ENCODE assay signal across 26 mouse cellular contexts in the genomic region with DNA sequence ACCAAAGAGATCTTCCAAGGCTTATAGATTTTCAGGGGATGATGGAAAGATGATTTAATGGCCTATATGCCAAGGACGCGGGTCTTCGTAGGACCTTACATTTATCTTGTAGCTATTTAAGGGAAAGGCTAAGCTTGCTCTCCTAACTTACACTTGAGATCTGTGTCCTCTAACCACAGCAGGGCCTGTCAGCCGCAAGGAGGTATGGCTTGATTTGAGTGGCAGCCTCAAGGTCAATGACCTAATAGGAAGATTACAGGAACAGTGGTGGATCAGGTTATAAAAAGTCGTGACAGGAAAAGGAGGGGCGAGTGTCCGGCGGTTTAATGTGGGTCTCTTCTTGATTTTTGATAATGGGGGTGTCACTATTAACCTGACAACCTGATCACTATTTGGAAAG. TPM values are rescaled to one million over a fixed set of nuclear protein-coding genes. Genes with fewer than 3 reads are reported as not detected.
DNase-seq lines count a peak whose midpoint lies in the region; ATAC-seq and TF ChIP-seq lines count a peak whose summit lies in the region.
"Had no signal": no experiment of that assay in that cellular context is flagged by ENCODE, and none has a peak within 500 bp of the region (broad histone marks: within the 10 kb centered on the region; RNA-seq: fewer than 3 reads in every experiment).

No protein-coding gene starts in this region.

- no peaks in the 10 kb centered on the region for H3K79me2 ChIP-seq in heart, adult 2 months (replicated peaks; ENCODE audit: control insufficient read depth, insufficient read depth, low read length)

- no peaks in the 10 kb centered on the region for H3K27me3 ChIP-seq in heart, adult 2 months (ENCODE audit: control insufficient read depth, insufficient read depth, low read length)
- no peaks in the 10 kb centered on the region for H3K27me3 ChIP-seq in heart, embryonic 16.5 days (ENCODE audit: control insufficient read depth, insufficient read depth, low read length)
- no peaks in the 10 kb centered on the region for H3K27me3 ChIP-seq in heart, embryonic 11.5 days (ENCODE audit: control insufficient read depth, insufficient read depth, low read length)
- H3K27me3 ChIP-seq: embryonic facial prominence, embryonic 12.5 days; embryonic facial prominence, embryonic 15.5 days; heart, embryonic 15.5 days; hindbrain, embryonic 13.5 days had no signal

- TF ChIP-seq POLR2A in heart, adult 2 months (IDR thresholded peaks at IDR 0.05; ENCODE audit: insufficient read depth, low read depth, low read length): no peak

- intact Hi-C loops in heart, adult 2 months (cut with DNase I): loop anchor here (5.0 kb wide), 1 partner anchor 713 kb away; no protein-coding TSS in a partner anchor

- H3K4me2 ChIP-seq in heart, embryonic 16.5 days (ENCODE audit: low read depth, low read length): no peak overlapping the region
- H3K4me2 ChIP-seq in heart, embryonic 11.5 days: no peak overlapping the region
- H3K4me2 ChIP-seq: embryonic facial prominence, embryonic 12.5 days; embryonic facial prominence, embryonic 15.5 days; heart, embryonic 15.5 days; hindbrain, embryonic 13.5 days had no signal

- H3K4me3 ChIP-seq in heart, adult 2 months: no peak overlapping the region
- no peak overlapping the region for H3K4me3 ChIP-seq in heart, embryonic 16.5 days (ENCODE audit: low read length)
- H3K4me3 ChIP-seq in heart, embryonic 11.5 days (ENCODE audit: low read depth, low read length): no peak overlapping the region
- H3K4me3 ChIP-seq: embryonic facial prominence, embryonic 12.5 days; embryonic facial prominence, embryonic 15.5 days; gastrocnemius, adult 2 months; heart, embryonic 15.5 days; hindbrain, embryonic 10.5 days; hindbrain, embryonic 13.5 days had no signal

- no peaks in the 10 kb centered on the region for H3K36me3 ChIP-seq in heart, adult 2 months (ENCODE audit: control insufficient read depth, insufficient read depth, low read length)
- no peaks in the 10 kb centered on the region for H3K36me3 ChIP-seq in heart, embryonic 16.5 days (ENCODE audit: control insufficient read depth, insufficient read depth)
- H3K36me3 ChIP-seq in heart, embryonic 11.5 days (ENCODE audit: control insufficient read depth, insufficient read depth, low read length): no peaks in the 10 kb centered on the region
- H3K36me3 ChIP-seq: embryonic facial prominence, embryonic 12.5 days; embryonic facial prominence, embryonic 15.5 days; heart, embryonic 15.5 days had no signal

- no peak overlapping the region for H3K27ac ChIP-seq in heart, adult 2 months
- H3K27ac ChIP-seq in heart, embryonic 16.5 days (ENCODE audit: low read length): no peak overlapping the region
- no peak overlapping the region for H3K27ac ChIP-seq in heart, embryonic 11.5 days (ENCODE audit: low read depth, low read length)
- H3K27ac ChIP-seq: embryonic facial prominence, embryonic 12.5 days; embryonic facial prominence, embryonic 15.5 days; gastrocnemius, adult 2 months; heart, embryonic 15.5 days; hindbrain, embryonic 10.5 days; hindbrain, embryonic 13.5 days had no signal

- no peaks in the 10 kb centered on the region for H3K4me1 ChIP-seq in heart, adult 2 months (ENCODE audit: control insufficient read depth, insufficient read depth, low read length)
- H3K4me1 ChIP-seq in heart, embryonic 16.5 days (ENCODE audit: control insufficient read depth, insufficient read depth, low read length): no peaks in the 10 kb centered on the region; the same call in 1 of the 2 replicates
- peaks cover 2% of the 10 kb centered on the region; the same call in 1 of the 2 replicates for H3K4me1 ChIP-seq in heart, embryonic 11.5 days (ENCODE audit: control insufficient read depth, insufficient read depth, low read length)
- H3K4me1 ChIP-seq: heart, embryonic 15.5 days; hindbrain, embryonic 10.5 days; hindbrain, embryonic 13.5 days had no signal

- no peaks in the 10 kb centered on the region for H3K9me3 ChIP-seq in heart, embryonic 16.5 days (replicated peaks; ENCODE audit: control insufficient read depth, low read length)
- H3K9me3 ChIP-seq in heart, embryonic 11.5 days (replicated peaks; ENCODE audit: control insufficient read depth, low read length): no peaks in the 10 kb centered on the region
- H3K9me3 ChIP-seq: embryonic facial prominence, embryonic 12.5 days; embryonic facial prominence, embryonic 15.5 days; heart, embryonic 15.5 days; hindbrain, embryonic 10.5 days; hindbrain, embryonic 13.5 days had no signal

- 0 out of 2 replicates have a peak, but pooled peaks have one; percentile 45 for ATAC-seq in heart, embryonic 16.5 days (replicated peaks; ENCODE audit: extremely low read depth, insufficient read depth, low FRiP score)
- ATAC-seq in heart, embryonic 11.5 days (replicated peaks; ENCODE audit: insufficient number of reproducible peaks, low FRiP score, low TSS enrichment): no peak
- ATAC-seq: activated CD4-positive, CD25-positive, alpha-beta regulatory T cell, adult 4 months; forebrain, embryonic 14.5 days; forebrain, postnatal 0 days; hindbrain, embryonic 16.5 days; intestine, embryonic 16.5 days had no signal

- WGBS in heart, adult 2 months: 72% methylated on average over 8 of the region's 8 CpGs
- WGBS in heart, embryonic 16.5 days: 54% methylated on average over 8 of the region's 8 CpGs
- WGBS in heart, embryonic 11.5 days (ENCODE audit: insufficient replicate concordance): 73% methylated on average over 8 of the region's 8 CpGs

- DNase-seq in heart, adult 8-10 months (ENCODE audit: low spot score): peak; percentile 11
- DNase-seq in heart, adult 2 months: no peak
- peak; percentile 85 for DNase-seq in 416B (ENCODE audit: low read depth)
- peak; percentile 49 for DNase-seq in heart, postnatal 4 days
- DNase-seq: adrenal gland, adult 8-10 months; adrenal gland, postnatal 36 days; cerebellum, adult 11 months; cerebellum, adult 2 months; cerebellum, adult 9-11 months; cerebellum, postnatal 25 days; forebrain, postnatal 0 days; gastrocnemius, adult 2 months; gastrocnemius, postnatal 14 days; kidney, adult 18-20 months; kidney, adult 9 months had no signal

- no peak for TF ChIP-seq CTCF in heart, adult 2 months (IDR thresholded peaks at IDR 0.05)

- TF ChIP-seq EP300 in heart, adult 2 months (IDR thresholded peaks at IDR 0.05; ENCODE audit: insufficient read depth, low read depth, low read length): no peak

- no peak overlapping the region for H3K9ac ChIP-seq in heart, adult 2 months (ENCODE audit: low read depth, low read length)
- H3K9ac ChIP-seq in heart, embryonic 16.5 days (ENCODE audit: low read length): no peak overlapping the region
- H3K9ac ChIP-seq in heart, embryonic 11.5 days (ENCODE audit: low read depth, low read length): no peak overlapping the region
- H3K9ac ChIP-seq: embryonic facial prominence, embryonic 12.5 days; embryonic facial prominence, embryonic 15.5 days; forebrain, postnatal 0 days; heart, embryonic 15.5 days; hindbrain, embryonic 13.5 days had no signal

RNA-seq across cellular contexts. Expression of a gene that starts 44.1 kb away (rescaled TPM):
- 1 to 10 TPM in 3 of 4 experiments, under 1 TPM in 1; 0.95 to 1.2 (median 1.0) TPM for total RNA-seq in heart, adult 8-10 months (2022)
- total RNA-seq in heart, adult 2 months (2021): 1 to 10 TPM; 1.1 to 1.2 TPM
- polyA plus RNA-seq in heart, adult 2 months (2012; rRNA removed): 0.29 and 0.38 TPM in 2 replicates
- polyA plus RNA-seq in heart, embryonic 16.5 days (2015; fragmentation: Nextera tagmentation; extraction: Ambion mirVana): 1.3 and 2.0 TPM in 2 replicates
- 2.2 and 2.9 TPM in 2 replicates for polyA plus RNA-seq in heart, embryonic 11.5 days (2014; fragmentation: Nextera tagmentation; extraction: Ambion mirVana)
- total RNA-seq in heart, postnatal 4 days (2021): 1 to 10 TPM; 3.8 to 4.1 TPM

Comparison
In these comparisons a context has a peak if more than half of its experiments do, and no peak if none do; other contexts are left out.
1. DNase-seq: peak in heart, adult 8-10 months (single experiment), 416B (single experiment) and heart, postnatal 4 days (single experiment); none in heart, adult 2 months (0 of 2).